Mouse (Mus musculus) lung, postnatal 0 days (tissue): Measurements from ENCODE around the gene Nr2c1.

Source experiments
- CTCF ChIP-seq: IDR thresholded peaks from 2 replicates; pipeline ENCODE4 v1.5.1; 2016; ENCODE audit warnings: antibody characterized with exemption, mild to moderate bottlenecking
- EP300 ChIP-seq: IDR thresholded peaks from 2 replicates; pipeline ENCODE4 v1.6.1; 2016; ENCODE audit warnings: antibody characterized with exemption, mild to moderate bottlenecking, control low read depth

- TF ChIP-seq CTCF (no peak), EP300 (no peak)
Observed at GRCm38 (mm10) chr10:94231025-94231424, 83.2 kb downstream of the Nr2c1 start.
